Mouse (Mus musculus) limb, embryonic 15.5 days (tissue): ENCODE results near the gene Cdc42ep4. TPM values are rescaled to one million over a fixed set of nuclear protein-coding genes. Genes with fewer than 3 reads are reported as not detected.

ENCODE experiments used
- polyA plus RNA-seq: library from polyadenylated mRNA; unstranded; fragments of >200 nt; fragmentation: Nextera tagmentation; extraction: Ambion mirVana; gene quantifications from 2 replicates; pipeline ENCODE4 v1.2.1, GENCODE M21; 2015

The Cdc42ep4 gene
- polyA plus RNA-seq, 1 experiment from 2014 or later = 72.4 TPM

Other genes with a start within 250 kb of the Cdc42ep4 start
- gene Sstr2, start 132.5 kb downstream of the Cdc42ep4 start, polyA plus RNA-seq = 1.0 and 1.6 TPM in 2 replicates
- gene Cog1, start 102.7 kb downstream of the Cdc42ep4 start, polyA plus RNA-seq = 24.9 and 25.4 TPM in 2 replicates
- gene Slc39a11, start 101.8 kb downstream of the Cdc42ep4 start, polyA plus RNA-seq = 30.0 and 30.1 TPM in 2 replicates
- gene Fam104a, start 67.7 kb downstream of the Cdc42ep4 start, polyA plus RNA-seq = 45.6 and 46.0 TPM in 2 replicates
- gene D11Wsu47e, start 67.5 kb downstream of the Cdc42ep4 start, polyA plus RNA-seq = 19.2 and 21.5 TPM in 2 replicates
- gene Cpsf4l, start 41.9 kb downstream of the Cdc42ep4 start, polyA plus RNA-seq = 0.92 and 1.3 TPM in 2 replicates